Mouse (Mus musculus): ENCODE measurements around the gene Ppargc1a. TPM values are rescaled to one million over a fixed set of nuclear protein-coding genes. Genes with fewer than 3 reads are reported as not detected.

Ppargc1a gene
- polyA plus RNA-seq, 1 experiment from 2014 or later, result 8.1 TPM

DNA sequence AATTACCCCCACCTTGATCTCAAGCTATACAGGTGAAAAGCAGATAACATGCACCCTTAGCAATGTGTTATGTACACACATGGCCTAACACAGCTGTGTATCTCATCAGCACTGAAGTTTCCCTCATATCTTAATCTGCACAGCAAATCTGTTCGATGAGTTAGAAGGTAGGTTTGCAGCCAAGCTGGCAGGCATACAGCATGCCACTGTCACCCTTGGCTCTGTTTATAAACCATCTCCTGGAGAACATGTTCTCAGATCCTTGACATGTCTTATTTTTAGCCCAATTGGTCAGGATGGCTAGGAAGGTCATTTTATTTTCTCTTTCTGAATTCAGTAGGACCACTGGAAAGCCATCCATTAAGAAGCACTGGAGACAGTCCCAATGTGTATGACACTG, 36.2 kb downstream of the Ppargc1a start:
- H3K4me3 ChIP-seq (ENCODE audit: low read length), result no peak overlapping the region
- H3K9ac ChIP-seq (ENCODE audit: low read length), result no peak overlapping the region
- WGBS, result 71% methylated on average over 1 of the region's 1 CpGs
- no peaks in the 10 kb centered on the region for H3K9me3 ChIP-seq (ENCODE audit: control insufficient read depth, low read length)
- no peaks in the 10 kb centered on the region for H3K4me1 ChIP-seq (replicated peaks; ENCODE audit: control insufficient read depth, insufficient read depth, low read length)
- no peak overlapping the region for H3K4me2 ChIP-seq (ENCODE audit: low read depth, low read length)
- H3K27ac ChIP-seq (ENCODE audit: low read length), result no peak overlapping the region
- no peak for ATAC-seq (ENCODE audit: low read depth)
- H3K27me3 ChIP-seq (ENCODE audit: control insufficient read depth, insufficient read depth, low read depth, low read length), result no peaks in the 10 kb centered on the region
- H3K36me3 ChIP-seq (ENCODE audit: control insufficient read depth, insufficient read depth, low read length), result no peaks in the 10 kb centered on the region

DNA sequence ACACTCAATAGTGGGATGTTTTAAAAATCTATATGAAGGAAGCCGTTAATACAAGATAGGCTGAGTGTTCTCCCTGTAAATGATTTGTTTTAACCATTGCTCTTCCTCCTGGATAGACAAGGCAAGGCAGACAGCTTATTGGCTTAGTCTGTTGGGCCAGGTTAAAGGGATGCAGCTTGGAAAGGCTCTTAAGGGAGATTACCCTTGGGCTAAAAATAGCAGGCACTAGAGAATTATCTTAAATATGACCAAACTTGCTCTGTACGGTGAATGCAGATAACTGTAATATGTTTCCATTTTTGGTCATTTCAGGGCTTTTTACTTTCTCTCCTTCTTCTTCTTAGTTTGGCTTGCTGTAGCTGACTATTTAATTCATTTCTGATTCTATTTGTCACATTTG, 38.1 kb downstream of the Ppargc1a start:
- Histone ChIP-seq H3K4me3 (ENCODE audit: low read length) (no peak overlapping the region), H3K4me1 (replicated peaks; ENCODE audit: control insufficient read depth, insufficient read depth, low read length) (no peaks in the 10 kb centered on the region), H3K9ac (ENCODE audit: low read length) (no peak overlapping the region), H3K4me2 (ENCODE audit: low read depth, low read length) (no peak overlapping the region), H3K9me3 (ENCODE audit: control insufficient read depth, low read length) (no peaks in the 10 kb centered on the region), H3K27ac (ENCODE audit: low read length) (no peak overlapping the region), H3K36me3 (ENCODE audit: control insufficient read depth, insufficient read depth, low read length) (no peaks in the 10 kb centered on the region), H3K27me3 (ENCODE audit: control insufficient read depth, insufficient read depth, low read depth, low read length) (no peaks in the 10 kb centered on the region)
- ATAC-seq (ENCODE audit: low read depth), result no peak
- WGBS, result 38% methylated on average over 2 of the region's 2 CpGs

DNA sequence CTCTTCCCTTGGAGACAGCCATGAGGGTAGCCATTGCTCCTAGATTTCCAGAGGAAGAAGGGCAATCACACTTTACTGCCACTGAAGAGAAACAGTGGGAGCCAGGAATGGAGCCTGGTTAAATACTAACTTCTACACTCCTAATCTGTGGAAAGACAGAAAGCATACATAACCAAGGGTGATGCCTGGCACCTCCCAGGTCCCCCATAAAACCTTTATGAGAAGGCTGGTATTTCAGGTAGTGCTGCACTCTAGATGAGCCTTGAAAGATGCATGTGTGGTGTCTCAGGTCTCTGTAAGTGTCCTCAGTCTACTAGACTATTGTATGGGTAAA, 39.4 kb downstream of the Ppargc1a start:
- no peaks in the 10 kb centered on the region for H3K27me3 ChIP-seq (ENCODE audit: control insufficient read depth, insufficient read depth, low read depth, low read length)
- no peaks in the 10 kb centered on the region for H3K36me3 ChIP-seq (ENCODE audit: control insufficient read depth, insufficient read depth, low read length)
- H3K4me2 ChIP-seq (ENCODE audit: low read depth, low read length), result no peak overlapping the region
- ATAC-seq (ENCODE audit: low read depth), result no peak
- no peak overlapping the region for H3K4me3 ChIP-seq (ENCODE audit: low read length)
- no peaks in the 10 kb centered on the region for H3K9me3 ChIP-seq (ENCODE audit: control insufficient read depth, low read length)
- H3K9ac ChIP-seq (ENCODE audit: low read length), result no peak overlapping the region
- H3K27ac ChIP-seq (ENCODE audit: low read length), result no peak overlapping the region
- no peaks in the 10 kb centered on the region for H3K4me1 ChIP-seq (replicated peaks; ENCODE audit: control insufficient read depth, insufficient read depth, low read length)

- Histone ChIP-seq H3K9me3 (ENCODE audit: control insufficient read depth, low read length) (no peaks in the 10 kb centered on the region), H3K27ac (ENCODE audit: low read length) (no peak overlapping the region), H3K4me3 (ENCODE audit: low read length) (no peak overlapping the region), H3K9ac (ENCODE audit: low read length) (no peak overlapping the region), H3K4me1 (replicated peaks; ENCODE audit: control insufficient read depth, insufficient read depth, low read length) (no peaks in the 10 kb centered on the region), H3K36me3 (ENCODE audit: control insufficient read depth, insufficient read depth, low read length) (no peaks in the 10 kb centered on the region), H3K27me3 (ENCODE audit: control insufficient read depth, insufficient read depth, low read depth, low read length) (no peaks in the 10 kb centered on the region), H3K4me2 (ENCODE audit: low read depth, low read length) (no peak overlapping the region)
- ATAC-seq (ENCODE audit: low read depth), result no peak
- 66% methylated on average over 5 of the region's 5 CpGs for WGBS
Measured at GRCm38 (mm10) chr5:51527498-51528164, 39.9 kb downstream of the Ppargc1a start.

GRCm38 (mm10) chr5:51525858-51526257, 41.7 kb downstream of the Ppargc1a start:
- 80% methylated on average over 2 of the region's 2 CpGs for WGBS
- H3K9ac ChIP-seq (ENCODE audit: low read length), result no peak overlapping the region
- no peak overlapping the region for H3K27ac ChIP-seq (ENCODE audit: low read length)
- ATAC-seq (ENCODE audit: low read depth), result no peak
- no peaks in the 10 kb centered on the region for H3K4me1 ChIP-seq (replicated peaks; ENCODE audit: control insufficient read depth, insufficient read depth, low read length)
- no peak overlapping the region for H3K4me3 ChIP-seq (ENCODE audit: low read length)
- no peaks in the 10 kb centered on the region for H3K36me3 ChIP-seq (ENCODE audit: control insufficient read depth, insufficient read depth, low read length)
- H3K27me3 ChIP-seq (ENCODE audit: control insufficient read depth, insufficient read depth, low read depth, low read length), result no peaks in the 10 kb centered on the region
- H3K4me2 ChIP-seq (ENCODE audit: low read depth, low read length), result no peak overlapping the region
- H3K9me3 ChIP-seq (ENCODE audit: control insufficient read depth, low read length), result no peaks in the 10 kb centered on the region

GRCm38 (mm10) chr5:51520807-51521206, 46.7 kb downstream of the Ppargc1a start:
- Histone ChIP-seq H3K9me3 (ENCODE audit: control insufficient read depth, low read length) (no peaks in the 10 kb centered on the region), H3K27me3 (ENCODE audit: control insufficient read depth, insufficient read depth, low read depth, low read length) (no peaks in the 10 kb centered on the region)

DNA sequence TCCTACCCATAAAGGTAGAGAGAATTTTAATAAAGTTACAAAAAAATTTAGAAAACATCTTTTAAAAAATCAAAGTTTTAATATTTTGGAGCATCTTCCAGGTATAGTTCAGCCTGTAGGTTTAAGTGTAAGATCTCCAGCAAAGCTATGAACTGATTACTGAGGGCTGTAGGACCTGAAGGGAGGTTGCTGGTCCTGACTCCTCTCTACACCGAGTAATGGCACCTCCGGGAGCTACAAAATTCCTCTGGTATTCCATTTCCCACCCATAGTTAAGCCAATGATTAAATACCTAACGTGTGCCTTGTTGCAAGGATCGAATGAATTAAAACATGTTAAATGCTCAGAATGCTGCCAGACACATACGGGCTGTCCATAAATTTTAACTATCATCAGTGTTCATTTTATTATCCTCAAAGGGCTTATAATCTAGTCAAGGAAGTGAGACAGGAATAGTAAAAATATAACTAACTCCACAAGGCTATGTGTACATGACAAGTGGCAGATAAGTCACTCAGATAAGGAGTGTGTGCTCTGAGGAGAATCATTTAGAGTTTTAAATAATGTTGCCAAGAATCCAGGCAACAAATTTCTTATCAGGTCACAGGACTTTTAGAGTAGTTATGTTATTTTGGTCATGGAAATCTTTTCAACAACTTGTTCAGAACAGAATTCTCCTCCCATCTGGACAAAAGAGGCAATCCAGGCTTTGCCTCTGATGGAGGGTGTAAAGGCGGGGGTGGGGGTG, 49.9 kb downstream of the Ppargc1a start:
- H3K9ac ChIP-seq (ENCODE audit: low read length), result no peak overlapping the region
- no peaks in the 10 kb centered on the region for H3K9me3 ChIP-seq (ENCODE audit: control insufficient read depth, low read length)
- H3K4me2 ChIP-seq (ENCODE audit: low read depth, low read length), result no peak overlapping the region
- no peaks in the 10 kb centered on the region for H3K27me3 ChIP-seq (ENCODE audit: control insufficient read depth, insufficient read depth, low read depth, low read length)
- 57% methylated on average over 6 of the region's 6 CpGs for WGBS
- H3K36me3 ChIP-seq (ENCODE audit: control insufficient read depth, insufficient read depth, low read length), result no peaks in the 10 kb centered on the region
- H3K27ac ChIP-seq (ENCODE audit: low read length), result no peak overlapping the region
- no peak for ATAC-seq (ENCODE audit: low read depth)
- H3K4me3 ChIP-seq (ENCODE audit: low read length), result no peak overlapping the region
- H3K4me1 ChIP-seq (replicated peaks; ENCODE audit: control insufficient read depth, insufficient read depth, low read length), result no peaks in the 10 kb centered on the region

More at GRCm38 (mm10) chr5:51520807-51521206, 46.7 kb downstream of the Ppargc1a start:
- Histone ChIP-seq H3K4me1 (replicated peaks; ENCODE audit: control insufficient read depth, insufficient read depth, low read length) (no peaks in the 10 kb centered on the region), H3K36me3 (ENCODE audit: control insufficient read depth, insufficient read depth, low read length) (no peaks in the 10 kb centered on the region), H3K4me3 (ENCODE audit: low read length) (no peak overlapping the region), H3K9ac (ENCODE audit: low read length) (no peak overlapping the region), H3K4me2 (ENCODE audit: low read depth, low read length) (no peak overlapping the region), H3K27ac (ENCODE audit: low read length) (no peak overlapping the region)
- 73% methylated on average over 3 of the region's 3 CpGs for WGBS
- no peak for ATAC-seq (ENCODE audit: low read depth)

DNA sequence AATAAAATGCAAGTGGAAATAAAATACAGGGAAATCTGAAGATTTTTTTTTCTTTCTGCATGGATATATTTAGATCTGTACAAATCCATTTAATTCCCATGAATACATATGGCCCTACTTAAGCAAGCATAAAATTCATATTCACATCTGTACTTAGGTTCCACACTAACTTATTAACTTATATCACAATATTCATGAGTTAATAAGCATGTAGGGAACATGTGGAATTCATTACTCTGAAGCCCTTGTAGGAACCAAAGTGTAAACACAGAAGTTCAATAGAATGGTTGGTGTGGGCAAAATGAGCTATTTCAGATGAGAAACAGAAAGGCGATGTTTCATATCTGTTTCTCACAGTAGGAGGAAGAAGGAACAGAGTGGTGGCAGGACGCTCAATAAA, 62.9 kb downstream of the Ppargc1a start:
- Histone ChIP-seq H3K27me3 (ENCODE audit: control insufficient read depth, insufficient read depth, low read depth, low read length) (no peaks in the 10 kb centered on the region), H3K9ac (ENCODE audit: low read length) (no peak overlapping the region), H3K4me3 (ENCODE audit: low read length) (no peak overlapping the region), H3K36me3 (ENCODE audit: control insufficient read depth, insufficient read depth, low read length) (no peaks in the 10 kb centered on the region), H3K27ac (ENCODE audit: low read length) (no peak overlapping the region), H3K9me3 (ENCODE audit: control insufficient read depth, low read length) (no peaks in the 10 kb centered on the region), H3K4me1 (replicated peaks; ENCODE audit: control insufficient read depth, insufficient read depth, low read length) (no peaks in the 10 kb centered on the region), H3K4me2 (ENCODE audit: low read depth, low read length) (no peak overlapping the region)
- ATAC-seq (ENCODE audit: low read depth), result no peak
- 86% methylated on average over 2 of the region's 2 CpGs for WGBS

GRCm38 (mm10) chr5:51497910-51498517, 69.5 kb downstream of the Ppargc1a start:
- no peaks in the 10 kb centered on the region for H3K9me3 ChIP-seq (ENCODE audit: control insufficient read depth, low read length)
- WGBS, result 24% methylated on average over 9 of the region's 9 CpGs
- no peaks in the 10 kb centered on the region for H3K4me1 ChIP-seq (replicated peaks; ENCODE audit: control insufficient read depth, insufficient read depth, low read length)
- no peak for ATAC-seq (ENCODE audit: low read depth)
- no peaks in the 10 kb centered on the region for H3K36me3 ChIP-seq (ENCODE audit: control insufficient read depth, insufficient read depth, low read length)
- no peak overlapping the region for H3K27ac ChIP-seq (ENCODE audit: low read length)
- no peak overlapping the region for H3K4me2 ChIP-seq (ENCODE audit: low read depth, low read length)
- H3K27me3 ChIP-seq (ENCODE audit: control insufficient read depth, insufficient read depth, low read depth, low read length), result no peaks in the 10 kb centered on the region
- no peak overlapping the region for H3K9ac ChIP-seq (ENCODE audit: low read length)
- no peak overlapping the region for H3K4me3 ChIP-seq (ENCODE audit: low read length)

All from lung, embryonic 16.5 days (tissue).